Mouse (Mus musculus) neural tube, embryonic 13.5 days (tissue): ENCODE results near the gene Ldb1. TPM values are rescaled to one million over a fixed set of nuclear protein-coding genes. Genes with fewer than 3 reads are reported as not detected.

ENCODE experiments used
- ATAC-seq: fragments of 200-750 bp; cut with Nextera tagmentation; 2 replicates; pipeline ENCODE4 v1.8.0; 2017; ENCODE audit warnings: low read depth, mild to moderate bottlenecking, moderate TSS enrichment, moderate library complexity
- H3K27ac ChIP-seq: fragments of 300-500 bp; sonication (generic); replicated peaks from 2 replicates; pipeline ENCODE4 v1.5.1; 2015; ENCODE audit warnings: moderate library complexity, mild to moderate bottlenecking, inconsistent platforms
- H3K27me3 ChIP-seq: fragments of 300-500 bp; sonication (generic); 2 replicates; pipeline ENCODE4 v1.6.1; 2015; ENCODE audit warnings: mild to moderate bottlenecking, inconsistent platforms
- H3K36me3 ChIP-seq: fragments of 300-500 bp; sonication (generic); 2 replicates; pipeline ENCODE4 v1.6.1; 2015; ENCODE audit warnings: mild to moderate bottlenecking, inconsistent platforms
- H3K4me1 ChIP-seq: fragments of 300-500 bp; sonication (generic); replicated peaks from 2 replicates; pipeline ENCODE4 v1.6.1; 2015; ENCODE audit warnings: inconsistent platforms
- H3K4me2 ChIP-seq: fragments of 300-500 bp; sonication (generic); 2 replicates; pipeline ENCODE4 v1.6.1; 2015; ENCODE audit warnings: inconsistent platforms, mild to moderate bottlenecking, moderate library complexity
- H3K4me3 ChIP-seq: fragments of 300-500 bp; sonication (generic); 2 replicates; pipeline ENCODE4 v1.5.1; 2015; ENCODE audit warnings: mild to moderate bottlenecking, inconsistent platforms
- H3K9ac ChIP-seq: fragments of 300-500 bp; sonication (generic); 2 replicates; pipeline ENCODE4 v1.6.1; 2015; ENCODE audit warnings: moderate library complexity, mild to moderate bottlenecking, inconsistent platforms
- H3K9me3 ChIP-seq: fragments of 300-500 bp; sonication (generic); 2 replicates; pipeline ENCODE4 v1.6.1; 2016; ENCODE audit warnings: inconsistent platforms
- WGBS: fragments of 180-500 bp; shearing (Covaris S2); methylation state at CpG from one replicate; pipeline ENCODE4 v1.1.7; 2015; 5-methylcytosine and 5-hydroxymethylcytosine counted together
- polyA plus RNA-seq: library from polyadenylated mRNA; unstranded; fragments of >200 nt; fragmentation: Nextera tagmentation; extraction: Ambion mirVana; gene quantifications from 2 replicates; pipeline ENCODE4 v1.2.1, GENCODE M21; 2015

Ldb1 gene
- polyA plus RNA-seq, 1 experiment from 2014 or later: 128 TPM

DNA sequence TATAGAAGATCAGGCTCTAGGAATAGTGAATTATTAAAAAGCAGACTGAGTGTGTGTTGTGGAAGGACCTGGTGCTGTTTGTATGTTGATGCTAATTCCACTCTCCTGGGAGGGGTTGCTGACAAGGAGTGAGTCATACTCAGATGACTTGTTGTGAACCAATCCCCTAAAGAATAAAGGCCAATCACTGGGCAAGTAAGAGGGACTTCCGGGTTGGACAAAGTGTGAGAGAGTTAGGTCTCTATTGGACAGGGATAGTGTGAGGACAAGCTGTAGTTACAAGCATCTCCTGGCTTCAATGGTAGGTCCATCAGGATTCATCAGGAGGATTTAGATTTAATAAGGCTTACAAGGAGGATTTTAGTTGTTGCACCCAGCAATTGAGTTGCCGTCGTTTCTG, 56.8 kb downstream of the Ldb1 start:
- Histone ChIP-seq H3K27ac (no peak overlapping the region), H3K4me2 (no peak overlapping the region), H3K27me3 (no peaks in the 10 kb centered on the region), H3K4me1 (no peaks in the 10 kb centered on the region), H3K9me3 (no peaks in the 10 kb centered on the region), H3K9ac (no peak overlapping the region), H3K36me3 (peaks cover 10% of the 10 kb centered on the region; the same call in 1 of the 2 replicates), H3K4me3 (no peak overlapping the region)
- ATAC-seq: no peak
- 97% methylated on average over 3 of the region's 3 CpGs for WGBS

DNA sequence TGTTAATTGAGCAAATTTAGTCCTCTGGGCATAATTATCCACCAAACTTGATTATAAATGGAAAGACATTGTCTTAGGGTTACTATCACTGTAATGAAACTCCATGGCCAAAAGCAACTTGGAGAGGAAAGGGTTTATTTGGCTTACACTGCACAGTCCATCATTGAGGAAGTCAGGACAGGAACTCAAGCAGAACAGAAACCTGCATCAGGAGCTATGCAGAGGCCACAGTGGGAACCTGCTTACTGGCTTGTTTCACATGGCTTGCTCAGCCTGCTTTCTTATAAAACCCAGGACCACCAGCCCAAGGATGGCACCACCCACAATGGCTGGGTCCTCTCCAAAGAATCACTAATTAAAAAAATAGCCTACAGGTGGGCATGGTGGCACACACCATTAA, 60.6 kb downstream of the Ldb1 start:
- H3K27me3 ChIP-seq: no peaks in the 10 kb centered on the region
- no peaks in the 10 kb centered on the region for H3K4me1 ChIP-seq
- H3K4me3 ChIP-seq: no peak overlapping the region
- H3K9me3 ChIP-seq: no peaks in the 10 kb centered on the region
- no peak for ATAC-seq
- H3K36me3 ChIP-seq: peaks cover 17% of the 10 kb centered on the region; the same call in 1 of the 2 replicates
- no peak overlapping the region for H3K4me2 ChIP-seq
- no peak overlapping the region for H3K27ac ChIP-seq
- H3K9ac ChIP-seq: no peak overlapping the region

Other genes starting within 250 kb of the Ldb1 start
- gene Kcnip2, start 229.2 kb downstream of the Ldb1 start, polyA plus RNA-seq: 8.3 and 8.4 TPM in 2 replicates
- 24.8 and 25.0 TPM in 2 replicates for gene Armh3, start 46.7 kb downstream of the Ldb1 start, polyA plus RNA-seq
- gene Hps6, start 41.7 kb downstream of the Ldb1 start, polyA plus RNA-seq: 4.0 and 4.7 TPM in 2 replicates
- gene Pprc1, start 328 bp downstream of the Ldb1 start, polyA plus RNA-seq: 17.1 and 25.1 TPM in 2 replicates
- gene Nolc1, start 30.6 kb upstream of the Ldb1 start, polyA plus RNA-seq: 60.1 and 73.6 TPM in 2 replicates
- gene Elovl3, start 86.7 kb upstream of the Ldb1 start, polyA plus RNA-seq: not detected in 2 replicates
- gene Pitx3, start 103.1 kb upstream of the Ldb1 start, polyA plus RNA-seq: 0.17 and 1.4 TPM in 2 replicates
- gene Gbf1, start 107.3 kb upstream of the Ldb1 start, polyA plus RNA-seq: 65.2 and 74.1 TPM in 2 replicates